Mouse (Mus musculus): ENCODE data around the gene Nubp1.

DNA sequence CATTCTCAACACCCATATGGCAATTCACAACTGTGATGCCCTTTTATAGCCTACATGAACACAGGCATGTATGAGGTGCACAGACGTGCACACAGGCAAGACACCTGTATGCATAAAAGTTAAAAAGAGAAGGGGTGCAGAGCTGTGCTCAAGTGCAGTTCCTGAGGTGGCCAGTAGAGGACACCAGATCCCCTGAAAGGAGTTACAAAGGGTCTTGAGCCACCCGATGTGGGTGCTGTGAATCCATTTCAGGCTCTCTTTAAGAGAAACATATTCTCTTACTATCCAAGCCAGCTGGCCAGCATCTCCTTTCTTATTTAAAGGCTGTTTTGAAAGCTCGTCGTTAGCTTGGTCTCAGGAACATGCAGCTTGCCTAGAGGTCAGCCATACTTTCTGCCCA lies 5.1 kb downstream of the Nubp1 start:
- TF ChIP-seq CTCF (IDR thresholded peaks at IDR 0.05; ENCODE audit: insufficient read depth, low read depth, low read length): no peak
- no peak for TF ChIP-seq POLR2A (IDR thresholded peaks at IDR 0.05; ENCODE audit: insufficient read depth, low read depth, low read length)
